Mouse (Mus musculus) intestine, postnatal 0 days (tissue): ENCODE data around the gene Ift122. TPM values are rescaled to one million over a fixed set of nuclear protein-coding genes. Genes with fewer than 3 reads are reported as not detected.

ENCODE experiments used
- ATAC-seq: fragments of 200-750 bp; cut with Nextera tagmentation; 2 replicates; pipeline ENCODE4 v1.8.0; 2017; ENCODE audit warnings: mild to moderate bottlenecking, moderate TSS enrichment, moderate library complexity
- H3K27ac ChIP-seq: fragments of 300-500 bp; sonication (generic); 2 replicates; pipeline ENCODE4 v1.5.1; 2014; ENCODE audit warnings: mild to moderate bottlenecking, low read depth, low read length, moderate library complexity
- H3K27me3 ChIP-seq: fragments of 300-500 bp; sonication (generic); replicated peaks from 2 replicates; pipeline ENCODE4 v1.6.1; 2014; ENCODE audit warnings: low read length, mixed read lengths; ENCODE audit not compliant: control insufficient read depth, insufficient read depth
- H3K36me3 ChIP-seq: fragments of 300-500 bp; sonication (generic); 2 replicates; pipeline ENCODE4 v1.6.1; 2014; ENCODE audit warnings: mild to moderate bottlenecking, moderate library complexity; ENCODE audit not compliant: control insufficient read depth, insufficient read depth
- H3K4me1 ChIP-seq: fragments of 300-500 bp; sonication (generic); replicated peaks from 2 replicates; pipeline ENCODE4 v1.6.1; 2014; ENCODE audit warnings: antibody characterized with exemption, low read length, mixed read lengths; ENCODE audit not compliant: control insufficient read depth, insufficient read depth
- H3K4me2 ChIP-seq: fragments of 300-500 bp; sonication (generic); replicated peaks from 2 replicates; pipeline ENCODE4 v1.6.1; 2014; ENCODE audit warnings: low read depth, mild to moderate bottlenecking, moderate library complexity
- H3K4me3 ChIP-seq: fragments of 300-500 bp; sonication (generic); 2 replicates; pipeline ENCODE4 v1.5.1; 2014; ENCODE audit warnings: low read depth, low read length
- H3K9ac ChIP-seq: fragments of 300-500 bp; sonication (generic); 2 replicates; pipeline ENCODE4 v1.6.1; 2014; ENCODE audit warnings: mild to moderate bottlenecking, low read depth, low read length
- H3K9me3 ChIP-seq: fragments of 300-500 bp; sonication (generic); 2 replicates; pipeline ENCODE4 v1.6.1; 2016; ENCODE audit warnings: mixed run types; ENCODE audit not compliant: control insufficient read depth
- CTCF ChIP-seq: sonication (generic); IDR thresholded peaks from 2 replicates; pipeline ENCODE4 v1.5.1; 2016; ENCODE audit warnings: low read depth, mild to moderate bottlenecking, control low read depth, antibody characterized with exemption, moderate library complexity
- WGBS: fragments of 180-500 bp; shearing (Covaris S2); extraction: QIAGEN DNeasy Blood & Tissue Kit; methylation state at CpG from one replicate; pipeline ENCODE4 v1.1.7; 2014; 5-methylcytosine and 5-hydroxymethylcytosine counted together
- polyA plus RNA-seq: library from polyadenylated mRNA; unstranded; fragments of >200 nt; fragmentation: Nextera tagmentation; extraction: Ambion mirVana; gene quantifications from 2 replicates; pipeline ENCODE4 v1.2.1, GENCODE M21; 2015

Ift122 gene
- polyA plus RNA-seq, 1 experiment from 2014 or later = 3.0 TPM

DNA sequence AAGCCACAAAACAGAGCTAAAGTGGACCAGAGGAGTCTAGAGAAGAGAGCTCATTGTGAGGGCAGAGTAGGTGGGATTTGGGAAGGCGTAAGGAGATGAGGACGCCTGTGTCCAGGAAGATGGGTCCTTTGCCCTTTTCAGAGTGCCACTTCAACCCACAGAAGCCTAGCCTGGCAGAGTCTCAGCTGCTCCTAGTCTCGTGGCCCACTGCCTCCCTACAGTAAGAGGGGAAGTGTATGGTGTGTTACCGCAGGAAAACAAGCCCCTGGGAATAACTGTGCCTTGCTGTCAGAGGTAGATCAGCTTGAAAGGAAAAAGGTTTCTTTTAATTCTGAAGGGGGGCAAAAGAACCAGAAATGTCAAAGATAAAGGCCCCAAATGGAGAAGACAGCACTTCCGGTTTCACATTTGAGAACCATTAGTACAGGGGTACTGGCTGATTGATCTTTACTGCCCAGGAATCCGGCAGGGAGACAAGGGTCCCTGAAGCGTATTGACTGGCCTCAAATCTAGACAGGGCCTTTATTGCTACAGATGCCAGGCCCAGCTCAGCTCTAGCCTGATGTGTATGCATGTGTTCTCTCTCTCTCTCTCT is 44.8 kb downstream of the Ift122 start:
- Histone ChIP-seq H3K27ac (no peak overlapping the region), H3K4me3 (no peak overlapping the region), H3K4me2 (no peak overlapping the region), H3K9ac (no peak overlapping the region), H3K4me1 (no peaks in the 10 kb centered on the region), H3K36me3 (no peaks in the 10 kb centered on the region), H3K27me3 (no peaks in the 10 kb centered on the region), H3K9me3 (no peaks in the 10 kb centered on the region)
- TF ChIP-seq CTCF = no peak
- 79% methylated on average over 7 of the region's 7 CpGs for WGBS
- ATAC-seq = no peak

DNA sequence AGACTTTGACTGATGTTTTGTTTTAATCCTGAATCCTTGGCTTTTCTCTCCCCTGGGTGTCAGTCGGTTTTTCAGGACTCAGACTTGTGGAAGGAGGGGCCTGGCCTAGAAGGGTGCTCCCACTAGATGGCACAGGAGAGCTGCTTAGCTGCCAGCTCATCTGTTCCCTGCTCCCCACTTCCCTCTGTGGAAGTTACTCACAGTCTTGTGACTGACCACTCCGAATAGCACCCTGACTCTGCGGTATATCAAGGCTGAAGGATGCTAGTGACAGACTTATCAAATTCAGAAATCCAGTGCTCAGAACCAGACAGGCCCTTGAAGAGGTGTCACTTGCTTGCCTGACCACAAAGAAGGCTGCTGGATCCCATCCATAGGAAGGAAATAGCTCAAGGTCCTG is 47.8 kb downstream of the Ift122 start:
- Histone ChIP-seq H3K27ac (no peak overlapping the region), H3K36me3 (no peaks in the 10 kb centered on the region), H3K9ac (no peak overlapping the region), H3K27me3 (no peaks in the 10 kb centered on the region), H3K4me3 (no peak overlapping the region), H3K4me2 (no peak overlapping the region), H3K9me3 (no peaks in the 10 kb centered on the region), H3K4me1 (no peaks in the 10 kb centered on the region)
- WGBS = 15% methylated on average over 3 of the region's 3 CpGs
- ATAC-seq = peak; percentile 53
- peak; percentile 94 for TF ChIP-seq CTCF

DNA sequence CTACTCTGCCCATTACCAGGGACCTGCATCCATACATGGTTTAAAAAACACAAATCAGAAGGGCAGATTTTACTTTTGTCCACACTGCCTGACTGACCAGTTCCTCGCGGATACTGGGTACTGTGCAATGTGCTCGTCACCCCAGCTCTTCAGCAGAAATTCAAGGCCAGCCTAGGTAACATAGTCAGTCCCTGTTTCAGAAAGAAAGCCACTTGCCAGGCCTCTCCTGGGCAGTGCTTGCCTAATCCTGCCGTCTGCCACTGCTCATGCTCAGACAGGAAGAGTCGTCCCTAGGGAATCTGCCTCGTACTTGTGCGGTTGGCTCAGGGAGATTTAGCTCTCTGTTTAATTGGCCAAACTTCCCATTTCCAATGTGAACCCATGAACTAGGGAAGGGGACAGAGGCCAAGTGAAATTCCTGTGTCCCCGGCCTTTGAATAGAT is 48.2 kb downstream of the Ift122 start:
- ATAC-seq = no peak
- Histone ChIP-seq H3K9ac (no peak overlapping the region), H3K4me2 (no peak overlapping the region), H3K36me3 (no peaks in the 10 kb centered on the region), H3K27ac (no peak overlapping the region), H3K9me3 (no peaks in the 10 kb centered on the region), H3K4me3 (no peak overlapping the region), H3K4me1 (no peaks in the 10 kb centered on the region), H3K27me3 (no peaks in the 10 kb centered on the region)
- 79% methylated on average over 8 of the region's 8 CpGs for WGBS
- TF ChIP-seq CTCF = no peak

DNA sequence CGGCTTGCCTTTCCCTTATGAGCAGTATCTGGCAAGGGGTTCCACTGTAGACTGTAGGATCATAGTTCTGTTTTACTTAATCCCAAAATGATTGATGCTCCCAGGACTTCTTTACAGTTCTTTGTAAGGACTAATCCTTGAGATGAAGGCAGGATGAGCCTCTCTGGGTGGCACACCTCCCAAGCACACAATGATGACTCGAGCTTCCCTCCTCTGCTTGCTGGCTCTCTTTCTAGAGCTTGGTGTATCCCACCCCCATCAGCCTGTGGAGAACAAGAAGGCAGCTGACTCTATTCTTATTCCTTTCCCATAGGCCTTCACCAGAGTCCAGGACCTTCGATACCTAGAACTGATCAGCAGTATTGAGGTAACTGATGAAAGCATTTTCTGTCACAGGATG is 49.3 kb downstream of the Ift122 start:
- no peak for ATAC-seq
- no peaks in the 10 kb centered on the region for H3K36me3 ChIP-seq
- H3K27ac ChIP-seq = no peak overlapping the region
- TF ChIP-seq CTCF = no peak
- WGBS = 76% methylated on average over 3 of the region's 3 CpGs
- H3K27me3 ChIP-seq = no peaks in the 10 kb centered on the region
- H3K4me2 ChIP-seq = no peak overlapping the region
- H3K4me1 ChIP-seq = no peaks in the 10 kb centered on the region
- H3K4me3 ChIP-seq = no peak overlapping the region
- no peaks in the 10 kb centered on the region for H3K9me3 ChIP-seq
- no peak overlapping the region for H3K9ac ChIP-seq

DNA sequence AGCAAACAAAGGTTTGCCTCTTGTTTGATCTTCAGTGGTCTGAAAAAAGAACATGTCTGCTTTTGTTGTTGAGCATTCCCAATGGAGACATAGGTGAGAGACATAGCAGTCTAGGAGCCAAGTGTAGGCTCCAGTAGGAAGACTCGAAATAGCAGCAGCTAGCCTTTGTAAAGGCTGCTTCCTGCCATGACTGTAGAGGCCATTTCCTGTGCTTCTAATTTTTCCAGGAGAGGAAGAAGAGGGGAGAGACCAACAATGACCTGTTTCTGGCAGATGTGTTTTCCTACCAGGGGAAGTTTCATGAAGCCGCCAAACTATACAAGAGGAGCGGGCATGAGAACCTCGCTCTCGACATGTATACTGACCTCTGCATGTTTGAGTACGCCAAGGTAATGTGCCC is 52.3 kb downstream of the Ift122 start:
- WGBS = 89% methylated on average over 6 of the region's 6 CpGs
- no peak overlapping the region for H3K4me3 ChIP-seq
- TF ChIP-seq CTCF = no peak
- H3K27me3 ChIP-seq = no peaks in the 10 kb centered on the region
- H3K9ac ChIP-seq = no peak overlapping the region
- no peak overlapping the region for H3K4me2 ChIP-seq
- no peaks in the 10 kb centered on the region for H3K36me3 ChIP-seq
- H3K4me1 ChIP-seq = 0 out of 2 replicates have a peak, but pooled peaks cover 4% of the 10 kb centered on the region
- no peaks in the 10 kb centered on the region for H3K9me3 ChIP-seq
- no peak overlapping the region for H3K27ac ChIP-seq
- ATAC-seq = no peak

DNA sequence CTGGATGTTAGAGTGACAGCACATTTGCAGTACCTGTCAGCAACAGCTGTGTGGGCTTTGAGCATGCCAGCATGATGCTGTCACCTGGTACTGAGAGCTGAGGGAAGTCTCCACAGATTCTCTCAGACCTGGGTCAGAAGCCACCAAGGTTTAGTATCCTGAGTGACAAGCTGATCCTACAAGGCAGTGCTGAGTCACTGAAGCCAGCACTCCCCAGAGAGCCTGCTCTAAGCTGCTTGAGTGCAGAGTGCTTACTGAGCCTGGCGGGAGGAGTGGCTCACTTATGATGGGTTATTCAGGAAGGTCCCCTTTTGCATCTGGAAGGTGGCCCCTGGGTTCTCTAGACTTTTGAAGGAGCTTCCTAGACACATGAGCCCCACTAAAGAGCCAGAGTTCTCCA is 53.2 kb downstream of the Ift122 start:
- Histone ChIP-seq H3K27me3 (no peaks in the 10 kb centered on the region), H3K9me3 (no peaks in the 10 kb centered on the region), H3K4me1 (0 out of 2 replicates have a peak, but pooled peaks cover 4% of the 10 kb centered on the region), H3K27ac (no peak overlapping the region), H3K4me2 (no peak overlapping the region), H3K4me3 (no peak overlapping the region), H3K36me3 (no peaks in the 10 kb centered on the region), H3K9ac (no peak overlapping the region)
- 88% methylated on average over 1 of the region's 1 CpGs for WGBS
- no peak for ATAC-seq
- no peak for TF ChIP-seq CTCF

DNA sequence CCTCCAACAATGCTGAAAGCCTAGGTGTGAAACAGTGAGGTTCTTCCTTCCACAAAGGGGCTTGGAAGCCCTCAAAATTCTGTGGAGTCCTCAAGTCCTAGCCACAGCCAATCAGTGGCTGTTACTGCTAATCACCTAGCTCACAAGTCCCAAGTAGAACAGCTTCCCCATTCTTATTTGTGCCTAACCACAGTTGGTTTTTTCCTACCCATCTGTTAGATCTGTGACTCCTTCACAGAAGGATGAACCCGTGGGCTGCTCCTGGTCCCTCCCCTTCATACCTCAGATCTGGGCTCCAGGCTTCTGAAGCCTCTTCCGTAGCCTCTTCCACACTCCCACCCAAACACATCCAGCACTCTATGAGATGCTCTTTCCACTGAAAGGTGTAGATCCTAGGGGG is 53.6 kb downstream of the Ift122 start:
- Histone ChIP-seq H3K36me3 (no peaks in the 10 kb centered on the region), H3K27ac (no peak overlapping the region), H3K9ac (no peak overlapping the region), H3K4me2 (no peak overlapping the region), H3K4me1 (0 out of 2 replicates have a peak, but pooled peaks cover 4% of the 10 kb centered on the region), H3K4me3 (no peak overlapping the region), H3K9me3 (no peaks in the 10 kb centered on the region), H3K27me3 (no peaks in the 10 kb centered on the region)
- 90% methylated on average over 2 of the region's 2 CpGs for WGBS
- no peak for ATAC-seq
- no peak for TF ChIP-seq CTCF
